Mouse (Mus musculus): Measurements from ENCODE around the gene Ndufb8.

DNA sequence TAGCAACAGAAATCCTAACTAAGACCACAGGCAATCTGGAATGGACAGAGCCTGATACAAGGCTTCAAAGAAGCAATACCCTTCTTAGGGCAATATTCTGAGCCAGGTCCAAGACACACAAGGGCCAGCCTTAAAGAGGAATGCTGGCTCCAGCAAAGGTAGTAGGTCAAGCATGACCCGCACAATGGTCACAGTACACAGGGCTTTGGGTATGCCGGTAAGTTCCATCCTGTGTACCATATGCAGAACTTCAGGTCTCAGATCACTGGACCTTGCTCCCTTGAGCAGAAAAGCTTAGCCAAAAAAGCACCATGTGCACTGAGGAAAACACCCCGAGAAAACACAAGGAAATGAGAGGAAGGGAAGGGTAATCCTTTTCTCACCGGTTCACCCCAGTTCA lies 2.0 kb downstream of the Ndufb8 start:
- TF ChIP-seq NRF1 (IDR thresholded peaks at IDR 0.05; ENCODE audit: insufficient read depth, low read depth, low read length, poor library complexity, severe bottlenecking) = no peak
- no peak for TF ChIP-seq MAX (IDR thresholded peaks at IDR 0.05; ENCODE audit: low read length)

Measured in MEL (cell line).